Mouse (Mus musculus) kidney, adult 2 months (tissue): Measurements from ENCODE around the gene Micall1.

Source experiments
- CTCF ChIP-seq: fragments of 200-500 bp; conservative IDR thresholded peaks from 2 replicates; pipeline ENCODE4 v1.5.1; 2011; ENCODE audit warnings: low read depth, mild to moderate bottlenecking, control low read depth, low read length, moderate library complexity, mixed read lengths; ENCODE audit not compliant: insufficient read depth, insufficient read length
- POLR2A ChIP-seq: fragments of 200-500 bp; IDR thresholded peaks from one replicate; pipeline ENCODE4 v1.6.1; 2011; ENCODE audit warnings: low read depth, low read length, control low read depth

DNA sequence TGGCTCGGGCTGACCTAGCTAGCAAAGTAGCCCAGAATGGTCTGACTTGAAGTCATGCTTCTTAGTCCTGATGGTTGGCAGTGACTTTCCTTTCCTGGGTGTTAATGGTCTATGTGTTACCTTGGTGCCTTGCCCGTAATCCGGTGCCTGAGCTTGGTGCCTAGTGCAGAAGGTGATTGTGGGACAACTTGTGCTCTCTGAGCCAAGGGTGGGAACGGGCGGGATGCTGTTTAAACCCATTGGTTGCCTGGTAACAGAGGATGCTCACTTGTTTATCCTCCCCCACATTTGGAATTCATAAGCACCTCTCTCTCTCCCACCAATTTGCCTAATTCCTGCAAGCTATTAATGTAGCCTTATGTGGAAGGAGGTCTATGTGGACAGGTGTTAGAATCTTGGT is 13.2 kb upstream of the Micall1 start:
- TF ChIP-seq POLR2A (no peak), CTCF (no peak)
